Mouse (Mus musculus) lung, postnatal 0 days (tissue): ENCODE results near the gene Fbxw5. TPM values are rescaled to one million over a fixed set of nuclear protein-coding genes. Genes with fewer than 3 reads are reported as not detected.

ENCODE experiments used
- ATAC-seq: fragments of 200-750 bp; cut with Nextera tagmentation; 2 replicates; pipeline ENCODE4 v1.8.0; 2017; ENCODE audit warnings: moderate library complexity
- DNase-seq: peaks from one replicate; pipeline ENCODE4 v3.0.0-alpha.2; 2016; ENCODE audit warnings: low spot score
- H3K27ac ChIP-seq: fragments of 300-500 bp; sonication (generic); 2 replicates; pipeline ENCODE4 v1.5.1; 2014; ENCODE audit warnings: antibody characterized with exemption, mild to moderate bottlenecking, low read length, mixed read lengths
- H3K27me3 ChIP-seq: fragments of 300-500 bp; sonication (generic); replicated peaks from 2 replicates; pipeline ENCODE4 v1.6.1; 2014; ENCODE audit warnings: low read length, mixed read lengths; ENCODE audit not compliant: insufficient read depth
- H3K36me3 ChIP-seq: fragments of 300-500 bp; sonication (generic); 2 replicates; pipeline ENCODE4 v1.6.1; 2014; ENCODE audit warnings: low read length, mixed read lengths; ENCODE audit not compliant: insufficient read depth
- H3K4me1 ChIP-seq: fragments of 300-500 bp; sonication (generic); 2 replicates; pipeline ENCODE4 v1.6.1; 2014; ENCODE audit warnings: antibody characterized with exemption, low read depth, low read length, mixed read lengths; ENCODE audit not compliant: insufficient read depth
- H3K4me2 ChIP-seq: fragments of 300-500 bp; sonication (generic); replicated peaks from 2 replicates; pipeline ENCODE4 v1.6.1; 2014; ENCODE audit warnings: low read depth, mild to moderate bottlenecking, low read length, moderate library complexity, mixed read lengths
- H3K4me3 ChIP-seq: fragments of 300-500 bp; sonication (generic); 2 replicates; pipeline ENCODE4 v1.5.1; 2014; ENCODE audit warnings: low read depth, low read length
- H3K9ac ChIP-seq: fragments of 300-500 bp; sonication (generic); replicated peaks from 2 replicates; pipeline ENCODE4 v1.6.1; 2014; ENCODE audit warnings: low read depth, mild to moderate bottlenecking
- H3K9me3 ChIP-seq: fragments of 300-500 bp; sonication (generic); 2 replicates; pipeline ENCODE4 v1.6.1; 2016; ENCODE audit warnings: low read length, mixed read lengths
- CTCF ChIP-seq: IDR thresholded peaks from 2 replicates; pipeline ENCODE4 v1.5.1; 2016; ENCODE audit warnings: antibody characterized with exemption, mild to moderate bottlenecking
- EP300 ChIP-seq: IDR thresholded peaks from 2 replicates; pipeline ENCODE4 v1.6.1; 2016; ENCODE audit warnings: antibody characterized with exemption, mild to moderate bottlenecking, control low read depth
- WGBS: fragments of 180-500 bp; shearing (Covaris S2); extraction: QIAGEN DNeasy Blood & Tissue Kit; methylation state at CpG from one replicate; pipeline ENCODE4 v1.1.7; 2014; 5-methylcytosine and 5-hydroxymethylcytosine counted together
- polyA plus RNA-seq: library from polyadenylated mRNA; unstranded; fragments of >200 nt; fragmentation: Nextera tagmentation; extraction: Ambion mirVana; gene quantifications from 2 replicates; pipeline ENCODE4 v1.2.1, GENCODE M21; 2015

Gene Fbxw5
- 39.7 and 43.4 TPM in 2 replicates for polyA plus RNA-seq

- Histone ChIP-seq H3K27me3 (no peaks in the 10 kb centered on the region), H3K4me3 (peak within 1 kb of the TSS; percentile 80), H3K9me3 (no peaks in the 10 kb centered on the region), H3K4me2 (peak within 1 kb of the TSS; percentile 85), H3K36me3 (no peaks in the 10 kb centered on the region), H3K4me1 (peaks cover 12% of the 10 kb centered on the region; the same call in 1 of the 2 replicates), H3K27ac (peak within 1 kb of the TSS; percentile 70), H3K9ac (peak within 1 kb of the TSS; percentile 98)
- WGBS = under 1% methylated on average over 24 of the region's 44 CpGs
- no peak; the same call in 1 of the 2 replicates for TF ChIP-seq CTCF
- TF ChIP-seq EP300 = no peak
- ATAC-seq = peak; percentile 93
- peak; percentile 98 for DNase-seq
Observed at GRCm38 (mm10) chr2:25500576-25501405, at the start of gene Fbxw5. Gene Fbxw5, plus strand, starts transcription at chr2:25500750.

GRCm38 (mm10) chr2:25450853-25451647 is 49.5 kb upstream of the Fbxw5 start:
- ATAC-seq (no peak), DNase-seq (no peak)
- TF ChIP-seq EP300 = no peak
- no peak for TF ChIP-seq CTCF
- no peaks in the 10 kb centered on the region for H3K4me1 ChIP-seq
- H3K4me2 ChIP-seq = no peak overlapping the region
- H3K9ac ChIP-seq = no peak overlapping the region
- H3K27me3 ChIP-seq = no peaks in the 10 kb centered on the region
- no peak overlapping the region for H3K4me3 ChIP-seq
- 72% methylated on average over 8 of the region's 8 CpGs for WGBS
- no peaks in the 10 kb centered on the region for H3K36me3 ChIP-seq
- no peak overlapping the region for H3K27ac ChIP-seq
- H3K9me3 ChIP-seq = no peaks in the 10 kb centered on the region

GRCm38 (mm10) chr2:25452951-25453350 is 47.6 kb upstream of the Fbxw5 start:
- Histone ChIP-seq H3K27me3 (no peaks in the 10 kb centered on the region), H3K9ac (no peak overlapping the region), H3K27ac (no peak overlapping the region), H3K36me3 (no peaks in the 10 kb centered on the region), H3K4me1 (no peaks in the 10 kb centered on the region), H3K4me3 (no peak overlapping the region), H3K9me3 (no peaks in the 10 kb centered on the region), H3K4me2 (no peak overlapping the region)
- WGBS = 19% methylated on average over 1 of the region's 1 CpGs
- TF ChIP-seq EP300 (no peak), CTCF (no peak)
- ATAC-seq (no peak), DNase-seq (no peak)

GRCm38 (mm10) chr2:25456205-25456953 is 44.2 kb upstream of the Fbxw5 start, which contains the start of gene Clic3:
Gene Clic3, plus strand, starts transcription at chr2:25456838.
- DNase-seq (peak; percentile 91), ATAC-seq (peak; percentile 63)
- peak; percentile 26; the same call in 1 of the 2 replicates for TF ChIP-seq CTCF
- 0 out of 2 replicates have a peak, but pooled peaks have one; percentile 33 for TF ChIP-seq EP300
- Histone ChIP-seq H3K4me3 (peak within 1 kb of the TSS; percentile 34), H3K27ac (peak within 1 kb of the TSS; percentile 96), H3K4me1 (peaks cover 8% of the 10 kb centered on the region; the same call in 1 of the 2 replicates), H3K36me3 (no peaks in the 10 kb centered on the region), H3K9ac (peak within 1 kb of the TSS; percentile 63), H3K4me2 (peak within 1 kb of the TSS; percentile 54), H3K9me3 (no peaks in the 10 kb centered on the region), H3K27me3 (no peaks in the 10 kb centered on the region)
- WGBS = 32% methylated on average over 14 of the region's 14 CpGs

- DNase-seq = peak; percentile 93
- H3K27me3 ChIP-seq = no peaks in the 10 kb centered on the region
- H3K9ac ChIP-seq = peak overlapping the region; percentile 63
- peak overlapping the region; percentile 34 for H3K4me3 ChIP-seq
- H3K4me1 ChIP-seq = peaks cover 8% of the 10 kb centered on the region; the same call in 1 of the 2 replicates
- no peaks in the 10 kb centered on the region for H3K9me3 ChIP-seq
- H3K27ac ChIP-seq = peak overlapping the region; percentile 96
- WGBS = 65% methylated on average over 9 of the region's 9 CpGs
- ATAC-seq = peak; percentile 64
- TF ChIP-seq EP300 = peak; percentile 92
- no peak for TF ChIP-seq CTCF
- H3K36me3 ChIP-seq = no peaks in the 10 kb centered on the region
- H3K4me2 ChIP-seq = peak overlapping the region; percentile 54
Observed at GRCm38 (mm10) chr2:25457022-25457896, 43.3 kb upstream of the Fbxw5 start.
